Mouse (Mus musculus): Measurements from ENCODE around the gene Pitpna.

GRCm38 (mm10) chr11:75655621-75656545, 68.0 kb downstream of the Pitpna start:
- TF ChIP-seq EP300 (IDR thresholded peaks at IDR 0.05; ENCODE audit: insufficient read depth, low read depth, low read length) = peak; percentile 52; the same call in 1 of the 2 replicates
- TF ChIP-seq CTCF (IDR thresholded peaks at IDR 0.05) = no peak
- peak; percentile 60 for TF ChIP-seq POLR2A (IDR thresholded peaks at IDR 0.05; ENCODE audit: insufficient read depth, low read depth, low read length)

Measured in heart, adult 2 months (tissue).